Mouse (Mus musculus) stomach, embryonic 14.5 days (tissue): ENCODE data around the gene Cplx1. TPM values are rescaled to one million over a fixed set of nuclear protein-coding genes. Genes with fewer than 3 reads are reported as not detected.
"Not testable (repeated sequence)": the region's sequence is repeated elsewhere in the genome, so short reads cannot be mapped to it uniquely, and the experiment has no call there.

ENCODE experiments used
- ATAC-seq: fragments of 200-750 bp; cut with Nextera tagmentation; 2 replicates; pipeline ENCODE4 v1.8.0; 2017; ENCODE audit warnings: low read depth, moderate TSS enrichment; ENCODE audit not compliant: insufficient number of reproducible peaks, insufficient read depth, low FRiP score
- H3K27ac ChIP-seq: fragments of 300-500 bp; sonication (generic); 2 replicates; pipeline ENCODE4 v1.5.1; 2014; ENCODE audit warnings: mild to moderate bottlenecking, low read length, moderate library complexity, mixed read lengths
- H3K27me3 ChIP-seq: fragments of 300-500 bp; sonication (generic); 2 replicates; pipeline ENCODE4 v1.6.1; 2014; ENCODE audit warnings: low read length, control low read depth, mixed read lengths; ENCODE audit not compliant: control insufficient read depth, insufficient read depth
- H3K36me3 ChIP-seq: fragments of 300-500 bp; sonication (generic); 2 replicates; pipeline ENCODE4 v1.6.1; 2014; ENCODE audit warnings: mild to moderate bottlenecking, control low read depth, low read length, moderate library complexity, mixed read lengths; ENCODE audit not compliant: control insufficient read depth, insufficient read depth
- H3K4me1 ChIP-seq: fragments of 300-500 bp; sonication (generic); 2 replicates; pipeline ENCODE4 v1.6.1; 2014; ENCODE audit warnings: low read length, control low read depth, mixed read lengths; ENCODE audit not compliant: control insufficient read depth, insufficient read depth
- H3K4me2 ChIP-seq: fragments of 300-500 bp; sonication (generic); replicated peaks from 2 replicates; pipeline ENCODE4 v1.6.1; 2014; ENCODE audit warnings: low read depth, low read length, control low read depth
- H3K4me3 ChIP-seq: fragments of 300-500 bp; sonication (generic); 2 replicates; pipeline ENCODE4 v1.5.1; 2014; ENCODE audit warnings: low read depth, low read length, control low read depth
- H3K9ac ChIP-seq: fragments of 300-500 bp; sonication (generic); replicated peaks from 2 replicates; pipeline ENCODE4 v1.6.1; 2014; ENCODE audit warnings: low read depth, mild to moderate bottlenecking, control low read depth, low read length, moderate library complexity, mixed read lengths
- H3K9me3 ChIP-seq: fragments of 300-500 bp; sonication (generic); 2 replicates; pipeline ENCODE4 v1.6.1; 2016; ENCODE audit warnings: low read depth, low read length, control low read depth; ENCODE audit not compliant: control insufficient read depth
- WGBS: fragments of 180-500 bp; shearing (Covaris S2); extraction: QIAGEN DNeasy Blood & Tissue Kit; methylation state at CpG from one replicate; pipeline ENCODE4 v1.1.7; 2014; 5-methylcytosine and 5-hydroxymethylcytosine counted together
- polyA plus RNA-seq: library from polyadenylated mRNA; unstranded; fragments of >200 nt; fragmentation: Nextera tagmentation; extraction: Ambion mirVana; gene quantifications from 2 replicates; pipeline ENCODE4 v1.2.1, GENCODE M21; 2014

The Cplx1 gene
- polyA plus RNA-seq, 1 experiment from 2014 or later: 4.7 TPM

DNA sequence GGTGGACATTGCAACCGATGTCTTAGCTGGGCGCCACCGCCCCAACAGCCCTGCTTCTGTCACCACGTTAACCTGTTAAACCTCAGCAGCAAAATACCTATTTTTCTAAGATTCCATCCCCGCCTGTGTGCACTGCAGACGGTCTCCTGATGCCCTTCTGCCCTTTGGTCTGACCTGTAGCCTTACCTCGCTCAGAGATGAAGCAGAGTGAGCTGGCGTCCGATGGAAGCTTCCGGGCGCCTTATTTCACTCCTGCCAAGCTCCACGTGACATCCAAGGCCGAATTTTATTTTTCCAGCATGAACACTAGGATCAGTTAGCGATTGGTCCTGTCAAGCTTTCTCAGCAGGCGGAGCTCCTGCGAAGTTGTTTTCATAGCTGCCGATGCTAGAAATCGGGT lies 47.5 kb downstream of the Cplx1 start:
- no peak for ATAC-seq
- Histone ChIP-seq H3K9ac (no peak overlapping the region), H3K4me3 (no peak overlapping the region), H3K4me1 (no peaks in the 10 kb centered on the region), H3K36me3 (peaks cover 59% of the 10 kb centered on the region), H3K4me2 (no peak overlapping the region), H3K27ac (no peak overlapping the region), H3K9me3 (no peaks in the 10 kb centered on the region), H3K27me3 (no peaks in the 10 kb centered on the region)
- 90% methylated on average over 18 of the region's 18 CpGs for WGBS

DNA sequence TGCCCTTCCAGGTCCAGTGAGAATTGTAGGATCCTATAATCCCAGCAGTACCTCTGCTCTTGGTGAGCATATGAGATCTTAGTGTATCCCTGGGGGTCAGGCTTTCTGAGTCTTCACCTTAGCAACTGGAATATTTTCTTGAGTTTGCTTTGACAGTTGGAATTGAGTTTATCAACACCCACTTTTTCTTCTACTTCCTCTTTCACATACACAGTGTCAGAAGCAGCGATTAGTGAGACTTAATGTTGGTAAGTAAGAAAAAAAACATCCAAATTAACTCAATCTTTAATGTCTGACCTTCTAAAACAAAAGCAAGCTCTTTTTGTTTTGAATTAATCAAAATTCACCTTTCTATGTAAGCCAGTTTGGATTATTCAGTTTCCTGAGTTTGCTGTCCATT lies 48.3 kb downstream of the Cplx1 start:
- peaks cover 65% of the 10 kb centered on the region for H3K36me3 ChIP-seq

DNA sequence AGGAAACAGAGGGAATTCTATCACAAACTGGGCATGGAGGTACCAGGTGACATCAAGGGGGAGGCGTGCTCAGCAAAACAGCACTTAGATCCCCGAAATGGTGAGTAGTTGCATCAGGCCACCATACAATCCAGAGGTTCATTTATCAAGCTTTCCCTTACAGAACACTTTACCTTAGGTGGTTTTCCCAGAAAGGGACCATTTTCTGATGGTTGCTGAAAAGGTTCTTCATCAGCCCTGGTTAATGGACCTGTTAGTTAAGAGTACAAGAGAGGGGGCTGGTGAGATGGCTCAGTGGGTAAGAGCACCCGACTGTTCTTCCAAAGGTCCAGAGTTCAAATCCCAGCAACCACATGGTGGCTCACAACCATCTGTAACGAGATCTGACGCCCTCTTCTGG lies 63.7 kb downstream of the Cplx1 start:
- ATAC-seq, H3K27me3 ChIP-seq, H3K9ac ChIP-seq, H3K27ac ChIP-seq, H3K9me3 ChIP-seq, H3K4me2 ChIP-seq, H3K4me1 ChIP-seq, H3K4me3 ChIP-seq: not testable (repeated sequence)
- H3K36me3 ChIP-seq: peaks cover 39% of the 10 kb centered on the region
- WGBS: 90% methylated on average over 4 of the region's 5 CpGs

More for the DNA sequence above, 48.3 kb downstream of the Cplx1 start:
- Histone ChIP-seq H3K9me3 (no peaks in the 10 kb centered on the region), H3K4me2 (no peak overlapping the region), H3K27ac (no peak overlapping the region), H3K4me1 (no peaks in the 10 kb centered on the region), H3K9ac (no peak overlapping the region), H3K4me3 (no peak overlapping the region), H3K27me3 (no peaks in the 10 kb centered on the region)
- WGBS: 87% methylated on average over 1 of the region's 1 CpGs
- ATAC-seq: no peak

DNA sequence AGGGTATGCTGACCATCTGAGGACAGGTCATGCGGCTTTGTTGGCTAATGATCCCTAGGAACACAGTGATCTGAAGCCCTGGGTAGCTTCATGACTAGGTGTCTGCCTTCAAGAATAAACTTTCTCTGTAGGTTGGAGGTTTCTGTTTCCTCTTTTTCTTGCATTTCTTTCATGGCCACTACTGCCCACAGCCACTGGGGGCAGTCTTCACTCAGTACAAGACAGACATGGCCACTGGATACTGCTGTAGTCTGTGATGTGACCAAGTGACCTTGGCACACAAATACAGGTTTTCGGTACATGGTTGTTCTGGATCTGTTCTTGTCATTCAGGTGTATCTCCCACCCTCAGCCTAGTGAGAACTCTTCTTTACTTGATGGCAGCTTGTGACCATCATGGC lies 64.6 kb downstream of the Cplx1 start:
- 98% methylated on average over 2 of the region's 2 CpGs for WGBS
- no peak for ATAC-seq
- no peaks in the 10 kb centered on the region for H3K9me3 ChIP-seq
- no peak overlapping the region for H3K9ac ChIP-seq
- H3K36me3 ChIP-seq: peaks cover 32% of the 10 kb centered on the region
- H3K27me3 ChIP-seq: no peaks in the 10 kb centered on the region
- H3K4me1 ChIP-seq: no peaks in the 10 kb centered on the region
- H3K4me2 ChIP-seq: no peak overlapping the region
- no peak overlapping the region for H3K27ac ChIP-seq
- no peak overlapping the region for H3K4me3 ChIP-seq

DNA sequence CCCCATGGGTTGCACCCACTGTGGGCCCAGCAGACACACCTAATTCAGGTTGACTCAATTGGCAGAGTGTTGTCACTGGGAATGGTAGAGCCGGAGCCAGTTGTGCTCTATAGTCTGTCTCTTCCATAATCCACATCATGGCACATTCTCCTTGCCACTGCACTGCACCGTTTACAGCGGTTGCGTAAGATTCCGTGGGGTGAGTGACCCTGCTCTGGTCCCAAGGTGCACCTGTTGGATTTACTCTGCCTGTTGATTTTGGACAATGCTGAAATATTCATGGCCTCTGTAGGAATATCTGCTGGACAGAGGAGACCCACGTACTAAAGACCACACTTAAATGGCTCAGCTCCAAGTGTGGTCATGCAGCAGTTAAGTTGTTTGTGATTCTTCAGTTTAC lies 66.8 kb downstream of the Cplx1 start:
- Histone ChIP-seq H3K4me2 (no peak overlapping the region), H3K4me1 (no peaks in the 10 kb centered on the region), H3K36me3 (peaks cover 28% of the 10 kb centered on the region), H3K9ac (no peak overlapping the region), H3K4me3 (no peak overlapping the region), H3K9me3 (no peaks in the 10 kb centered on the region), H3K27me3 (no peaks in the 10 kb centered on the region), H3K27ac (no peak overlapping the region)
- ATAC-seq: no peak
- 90% methylated on average over 6 of the region's 6 CpGs for WGBS

DNA sequence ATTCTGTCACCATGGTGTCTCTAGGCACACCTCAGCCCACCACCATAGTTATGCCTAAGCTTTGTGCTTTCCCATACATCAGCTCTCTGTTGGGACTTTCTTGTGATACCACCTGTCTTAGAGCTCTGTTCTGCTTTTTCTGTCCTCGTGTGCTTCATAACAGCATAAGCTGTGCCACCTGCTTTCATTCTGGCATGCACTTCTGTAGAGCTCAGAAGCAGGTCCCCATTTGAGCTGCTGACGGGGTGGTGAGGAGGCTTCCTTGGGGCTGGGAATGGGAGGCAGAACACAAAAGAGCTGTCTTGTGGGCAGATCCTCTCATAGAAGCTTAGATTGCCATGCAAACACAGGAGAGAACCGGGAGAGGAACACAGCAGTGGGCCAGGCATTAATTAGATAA lies 73.8 kb downstream of the Cplx1 start:
- Histone ChIP-seq H3K9me3 (no peaks in the 10 kb centered on the region), H3K9ac (no peak overlapping the region), H3K36me3 (peaks cover 75% of the 10 kb centered on the region), H3K27ac (no peak overlapping the region), H3K4me1 (no peaks in the 10 kb centered on the region), H3K4me2 (no peak overlapping the region), H3K4me3 (no peak overlapping the region), H3K27me3 (no peaks in the 10 kb centered on the region)
- no peak for ATAC-seq
- 92% methylated on average over 3 of the region's 3 CpGs for WGBS

DNA sequence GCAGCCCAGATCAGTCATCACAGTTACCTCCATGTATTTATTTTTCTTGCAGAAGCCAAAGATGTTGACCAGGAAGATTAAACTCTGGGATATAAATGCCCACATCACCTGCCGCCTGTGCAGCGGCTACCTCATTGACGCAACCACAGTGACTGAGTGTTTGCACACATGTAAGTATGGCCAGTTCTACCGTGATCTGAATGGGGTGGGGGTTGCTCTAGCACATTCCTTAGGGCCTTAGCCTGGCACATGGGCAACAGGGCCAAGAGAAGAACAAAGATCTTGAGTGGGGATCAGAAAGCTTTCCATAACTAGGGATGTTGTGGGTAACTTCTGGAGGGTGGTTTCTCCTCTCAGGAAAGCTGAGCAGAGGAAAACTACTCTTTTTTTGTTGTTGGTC lies 76.1 kb downstream of the Cplx1 start:
- Histone ChIP-seq H3K4me1 (no peaks in the 10 kb centered on the region), H3K27me3 (no peaks in the 10 kb centered on the region), H3K27ac (no peak overlapping the region), H3K36me3 (peaks cover 69% of the 10 kb centered on the region), H3K9me3 (no peaks in the 10 kb centered on the region), H3K4me3 (no peak overlapping the region), H3K4me2 (no peak overlapping the region), H3K9ac (no peak overlapping the region)
- no peak for ATAC-seq
- 84% methylated on average over 4 of the region's 4 CpGs for WGBS

DNA sequence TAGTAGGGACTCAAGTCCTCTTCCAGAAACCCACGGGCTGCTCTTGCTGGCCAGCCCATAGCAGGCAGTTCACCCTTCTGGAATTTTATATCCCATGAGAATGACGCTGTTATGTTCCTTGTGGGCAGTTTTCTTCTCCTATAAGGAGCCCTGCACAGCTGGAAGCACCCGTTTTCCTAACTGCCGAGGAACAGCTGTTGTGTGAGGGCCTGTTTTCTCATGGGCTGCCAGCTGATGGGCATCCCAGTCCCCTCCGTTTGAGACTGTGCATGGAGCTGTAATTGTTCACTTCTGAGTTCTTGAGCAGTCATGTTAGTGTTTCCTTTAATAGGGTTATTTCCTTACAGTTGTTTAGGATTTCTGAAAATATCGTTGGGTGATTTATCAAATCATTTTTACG lies 80.2 kb downstream of the Cplx1 start:
- WGBS: 74% methylated on average over 7 of the region's 7 CpGs
- Histone ChIP-seq H3K36me3 (peaks cover 32% of the 10 kb centered on the region), H3K9ac (no peak overlapping the region), H3K9me3 (no peaks in the 10 kb centered on the region), H3K4me2 (no peak overlapping the region), H3K4me3 (no peak overlapping the region), H3K27ac (no peak overlapping the region), H3K27me3 (no peaks in the 10 kb centered on the region), H3K4me1 (no peaks in the 10 kb centered on the region; the same call in 1 of the 2 replicates)
- ATAC-seq: no peak
